Mouse (Mus musculus) 3T3-L1 (cell line): ENCODE measurements around the gene Dip2a.

Source experiments
- DNase-seq: peaks from one replicate; pipeline ENCODE4 v3.0.0-alpha.2; 2015; ENCODE audit warnings: low read depth, low spot score

The Dip2a gene

GRCm38 (mm10) chr10:76344711-76345539, at the start of gene Dip2a:
Gene Dip2a (minus strand): TSS chr10:76345291.
- peak; percentile 79 for DNase-seq

- DNase-seq, result no peak
These were observed 47.5 kb upstream of the Dip2a start for GRCm38 (mm10) chr10:76392596-76392995.

DNA sequence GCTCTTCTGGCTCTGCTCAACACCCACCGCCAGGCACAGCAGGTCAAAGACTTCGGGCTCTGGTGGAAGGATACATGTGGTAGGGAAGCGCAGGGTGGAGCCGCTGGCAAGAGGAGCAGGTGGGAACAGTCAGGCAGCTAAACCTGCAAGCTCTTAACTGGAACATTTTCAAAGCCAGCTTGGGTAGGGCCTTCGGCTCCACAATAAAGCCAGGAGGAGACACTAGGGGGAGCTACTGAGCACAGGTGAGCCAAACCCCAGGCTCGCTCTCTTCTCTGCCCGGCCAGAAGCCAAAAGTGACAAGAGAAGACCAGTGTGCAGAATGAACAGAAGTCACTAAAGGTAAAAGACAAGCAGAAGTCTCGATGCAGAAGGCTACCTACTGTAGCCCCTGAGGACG, 46.7 kb upstream of the Dip2a start:
- peak; percentile 22 for DNase-seq

- no peak for DNase-seq
These were observed 46.1 kb upstream of the Dip2a start for GRCm38 (mm10) chr10:76391166-76391565.

DNA sequence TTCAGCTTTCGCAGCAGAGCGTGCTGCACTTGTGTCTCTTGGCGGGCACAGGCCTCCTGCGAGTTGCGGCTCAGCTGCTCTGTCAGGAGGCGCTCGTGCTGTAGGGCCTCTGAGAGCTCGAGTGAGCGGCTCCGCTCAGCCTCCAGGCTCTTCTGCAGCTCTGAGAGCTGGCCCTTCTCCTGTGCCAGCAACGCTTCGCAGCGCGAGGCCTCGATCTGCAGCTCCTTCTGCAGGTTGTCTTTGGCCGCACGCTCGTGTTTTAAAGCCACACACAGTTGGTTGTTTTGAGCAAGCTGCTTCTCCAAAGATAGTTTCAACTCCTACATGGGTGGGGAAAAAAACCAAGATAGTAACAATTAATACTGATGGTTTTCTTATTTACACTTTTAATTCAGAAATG, 29.9 kb upstream of the Dip2a start:
- DNase-seq, result no peak

GRCm38 (mm10) chr10:76371736-76372135, 26.6 kb upstream of the Dip2a start:
- no peak for DNase-seq

GRCm38 (mm10) chr10:76368766-76369165, 23.7 kb upstream of the Dip2a start:
- DNase-seq, result no peak

GRCm38 (mm10) chr10:76363233-76363632, 18.1 kb upstream of the Dip2a start:
- no peak for DNase-seq

GRCm38 (mm10) chr10:76358468-76358867, 13.4 kb upstream of the Dip2a start:
- DNase-seq, result peak; percentile 92

DNA sequence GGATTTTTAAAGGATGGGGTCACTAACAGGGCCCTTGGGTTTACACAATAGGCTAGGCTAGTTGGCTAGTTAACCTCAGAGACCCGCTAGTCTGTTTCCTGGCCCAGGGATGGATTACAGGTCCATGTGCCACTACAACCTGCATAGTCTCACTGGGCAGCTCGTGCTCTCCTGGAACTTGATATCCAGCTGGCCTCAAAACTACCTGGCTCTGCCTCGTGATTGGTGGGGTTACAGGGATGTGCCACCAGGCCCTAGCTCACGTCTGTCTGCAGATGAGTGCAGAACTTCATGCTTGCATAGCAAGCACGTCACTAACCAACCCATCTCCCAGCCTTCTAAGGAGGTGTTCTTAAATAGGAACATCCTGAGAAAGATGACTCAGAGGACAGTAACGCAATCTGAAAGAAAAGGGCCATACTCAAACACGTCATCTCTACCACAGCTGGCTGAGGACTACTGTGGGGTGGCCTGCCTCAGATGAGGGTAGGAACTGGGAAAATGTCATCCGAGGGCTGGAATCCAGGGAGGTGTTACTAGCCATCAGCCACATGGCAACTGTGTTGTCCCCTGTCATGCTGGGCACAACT, 12.3 kb upstream of the Dip2a start:
- peak; percentile 29 for DNase-seq

- DNase-seq, result no peak
These were observed 9.9 kb upstream of the Dip2a start for GRCm38 (mm10) chr10:76354974-76355373.

DNA sequence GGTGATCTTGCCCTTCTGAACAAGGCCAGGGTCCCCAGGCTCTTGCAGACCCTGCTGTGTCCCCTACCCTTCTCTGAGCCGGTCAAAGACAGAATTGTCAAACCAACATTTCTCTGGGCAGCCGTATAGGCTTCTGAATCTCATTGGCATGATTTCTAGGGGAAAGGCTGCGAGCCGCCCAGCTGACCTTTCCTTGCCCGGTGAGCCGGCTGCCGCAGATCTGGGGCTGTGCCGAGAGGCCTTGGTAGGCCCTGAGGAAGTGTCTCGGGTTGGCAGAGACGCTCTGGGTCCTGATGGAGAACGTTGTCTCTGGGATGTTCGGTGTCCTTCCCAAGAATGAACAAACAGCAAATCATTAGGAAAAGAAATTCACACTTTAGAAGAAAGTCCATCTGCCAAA, 8.9 kb upstream of the Dip2a start:
- no peak for DNase-seq

DNA sequence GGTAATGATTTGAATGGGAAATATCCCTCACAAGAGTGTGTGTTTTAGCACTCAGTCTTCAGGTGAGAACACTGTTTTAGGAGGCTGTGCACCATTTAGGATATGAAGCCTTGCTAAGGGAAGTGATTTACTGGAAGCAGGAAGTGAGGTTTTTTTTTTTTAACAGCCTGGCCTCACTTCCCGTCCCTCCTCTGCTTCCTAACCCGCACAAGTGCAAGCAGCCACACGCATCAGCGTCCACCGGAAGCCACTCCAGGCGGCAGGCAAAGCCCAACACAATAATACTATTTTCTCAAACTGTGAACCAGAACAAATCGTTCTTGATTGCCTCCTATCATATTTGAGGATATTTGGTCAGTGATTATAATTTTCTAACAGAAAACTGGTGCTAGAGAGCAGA, 6.9 kb upstream of the Dip2a start:
- DNase-seq, result no peak

DNA sequence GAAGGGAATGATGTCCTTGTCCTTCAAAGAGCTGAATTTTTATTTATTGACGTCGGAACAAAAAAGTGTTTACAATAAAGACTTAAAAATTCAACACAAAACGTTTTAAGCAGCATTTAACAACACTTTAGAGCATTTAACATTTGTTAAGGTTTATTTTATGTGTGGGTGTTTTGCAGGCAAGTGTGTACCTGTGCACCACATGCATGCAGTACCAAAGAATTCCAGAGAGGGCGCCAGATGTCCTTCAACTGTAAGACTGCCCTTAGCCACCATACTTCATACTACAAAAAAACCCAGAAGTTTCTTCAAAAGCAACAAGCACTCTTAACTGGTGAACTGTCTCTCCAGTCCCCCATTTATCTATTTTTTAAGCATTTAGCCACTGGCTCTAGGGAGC, 1.5 kb upstream of the Dip2a start:
- DNase-seq, result peak; percentile 80

- DNase-seq, result peak; percentile 41
These were observed 976 bp upstream of the Dip2a start for GRCm38 (mm10) chr10:76346043-76346491.

GRCm38 (mm10) chr10:76345540-76345902, 430 bp upstream of the Dip2a start:
- no peak for DNase-seq

- DNase-seq, result no peak
These were observed 10.7 kb downstream of the Dip2a start for GRCm38 (mm10) chr10:76334350-76334749.

DNA sequence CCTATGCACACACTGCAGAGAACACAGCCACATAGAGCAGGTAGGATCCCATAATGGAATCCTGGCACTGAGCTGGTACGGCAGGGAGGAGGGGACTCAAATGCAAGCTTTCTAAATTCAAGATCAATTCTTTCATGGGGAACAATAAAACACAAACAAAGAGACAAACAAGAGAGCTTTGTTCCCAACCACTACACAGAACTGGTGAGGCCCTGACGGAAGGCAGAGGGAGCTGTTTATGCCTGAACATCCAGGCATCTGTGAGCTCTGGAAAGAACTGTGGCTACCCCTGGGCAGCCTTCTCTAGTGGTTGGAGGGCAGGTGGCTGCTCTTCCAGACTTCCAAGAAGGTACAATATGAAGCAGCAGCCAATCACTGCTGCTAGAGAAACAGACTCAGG, 13.1 kb downstream of the Dip2a start:
- no peak for DNase-seq

DNA sequence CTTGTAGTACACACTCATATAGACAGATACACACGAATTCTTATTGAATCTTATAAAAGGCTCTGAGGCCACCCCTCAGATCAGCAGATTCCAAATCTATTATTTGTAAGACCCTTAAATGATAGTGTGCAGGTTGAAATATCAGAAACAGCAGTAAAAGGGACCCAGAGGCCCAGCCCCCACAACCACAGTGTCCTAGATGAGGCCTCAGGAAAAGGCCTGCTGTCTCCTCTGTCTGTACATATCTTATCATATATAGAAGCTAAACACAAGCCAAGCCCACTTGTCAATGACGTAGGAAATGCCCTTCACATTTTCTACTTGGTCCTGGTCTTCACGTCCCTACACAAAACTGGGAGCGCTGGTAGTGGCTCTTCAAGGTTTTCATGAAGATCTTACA, 16.0 kb downstream of the Dip2a start:
- no peak for DNase-seq

- peak; percentile 14 for DNase-seq
These were observed 16.5 kb downstream of the Dip2a start for GRCm38 (mm10) chr10:76328574-76328973.

GRCm38 (mm10) chr10:76326304-76327006, 18.6 kb downstream of the Dip2a start:
- peak; percentile 56 for DNase-seq

GRCm38 (mm10) chr10:76317623-76318022, 27.5 kb downstream of the Dip2a start:
- no peak for DNase-seq

GRCm38 (mm10) chr10:76316194-76316593, 28.9 kb downstream of the Dip2a start:
- DNase-seq, result no peak
